Mouse (Mus musculus): Measurements from ENCODE around the gene Elmo1. TPM values are rescaled to one million over a fixed set of nuclear protein-coding genes. Genes with fewer than 3 reads are reported as not detected.

Elmo1 gene
- total and polyA plus RNA-seq, 3 experiments, result 5.2 to 7.6 TPM; not detected in 1

DNA sequence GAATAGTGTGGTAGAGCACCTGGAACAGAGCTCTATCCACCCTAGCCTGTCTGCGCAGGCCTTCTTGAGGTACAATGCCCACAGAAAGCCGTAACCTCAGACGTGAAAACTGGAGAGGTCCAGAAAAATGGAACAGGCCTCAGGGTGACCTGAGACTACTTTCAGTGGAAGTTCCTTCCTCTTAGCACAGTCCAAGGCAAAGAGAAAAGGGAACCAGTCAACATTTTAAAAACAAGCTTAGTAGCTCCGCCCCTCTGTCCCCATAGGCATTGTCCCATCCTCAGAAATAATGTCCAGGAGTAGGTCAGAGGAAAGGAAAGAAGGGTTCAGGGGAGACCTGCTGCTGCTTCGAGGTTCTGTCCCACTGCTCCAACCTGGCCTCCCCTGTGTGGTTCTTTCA is 90.3 kb downstream of the Elmo1 start:
- Histone ChIP-seq H3K27ac (ENCODE audit: control insufficient read depth, low read depth, low read length) (no peak overlapping the region), H3K79me2 (ENCODE audit: control insufficient read depth, insufficient read depth, low read length, poor library complexity) (peaks cover 1% of the 10 kb centered on the region; the same call in 1 of the 2 replicates), H3K9ac (ENCODE audit: control insufficient read depth, low read depth, low read length, poor library complexity, severe bottlenecking) (no peak overlapping the region), H3K4me1 (ENCODE audit: control insufficient read depth in 1 of 2, insufficient read depth in 2 of 2, low read length in 2 of 2) (peaks cover 0 to 9% of the 10 kb centered on the region in 2 experiments; a peak in 3 of 4 replicates), H3K9me3 (replicated peaks; ENCODE audit: insufficient read depth, low read length) (no peaks in the 10 kb centered on the region), H3K4me3 (ENCODE audit: control insufficient read depth in 1 of 2, insufficient read depth in 1 of 2, low read depth in 2 of 2, low read length in 2 of 2) (no peak overlapping the region), H3K27me3 (ENCODE audit: control insufficient read depth in 1 of 2, insufficient read depth in 2 of 2, low read length in 2 of 2) (no peaks in the 10 kb centered on the region), H3K36me3 (ENCODE audit: control insufficient read depth in 1 of 2, insufficient read depth in 2 of 2, low read length in 2 of 2) (no peaks in the 10 kb centered on the region; a peak in 1 of 4 replicates)
- peak; percentile 21 for DNase-seq (ENCODE audit: low read depth, low spot score)
- TF ChIP-seq TAL1 (IDR thresholded peaks at IDR 0.05; ENCODE audit: low read length) (no peak), KAT2A (conservative IDR thresholded peaks at IDR 0.05; ENCODE audit: low read depth, low read length) (no peak), CHD2 (IDR thresholded peaks at IDR 0.05; ENCODE audit: low read length) (no peak), ZKSCAN1 (IDR thresholded peaks at IDR 0.05; ENCODE audit: low read depth, low read length) (no peak), SMC3 (IDR thresholded peaks at IDR 0.05; ENCODE audit: low read depth, low read length) (no peak), MAX (IDR thresholded peaks at IDR 0.05; ENCODE audit: low read length) (no peak), MYB (IDR thresholded peaks at IDR 0.05; ENCODE audit: low read depth, low read length) (no peak), JUND (IDR thresholded peaks at IDR 0.05; ENCODE audit: low read depth, low read length) (no peak), SIN3A (IDR thresholded peaks at IDR 0.05; ENCODE audit: low read length) (no peak), ZC3H11A (IDR thresholded peaks at IDR 0.05; ENCODE audit: low read depth, low read length) (no peak), USF2 (IDR thresholded peaks at IDR 0.05; ENCODE audit: borderline replicate concordance in 1 of 2, insufficient read depth in 1 of 2, low read depth in 1 of 2, low read length in 2 of 2) (no peak), ZMIZ1 (IDR thresholded peaks at IDR 0.05; ENCODE audit: low read depth, low read length) (no peak), GABPA (IDR thresholded peaks at IDR 0.05; ENCODE audit: low read depth, low read length) (no peak), ETS1 (IDR thresholded peaks at IDR 0.05; ENCODE audit: low read depth, low read length) (no peak), RAD21 (IDR thresholded peaks at IDR 0.05; ENCODE audit: low read depth, low read length) (no peak), MEF2A (IDR thresholded peaks at IDR 0.05; ENCODE audit: extremely low read depth, insufficient replicate concordance, low read depth, low read length, poor library complexity, severe bottlenecking) (no peak)

DNA sequence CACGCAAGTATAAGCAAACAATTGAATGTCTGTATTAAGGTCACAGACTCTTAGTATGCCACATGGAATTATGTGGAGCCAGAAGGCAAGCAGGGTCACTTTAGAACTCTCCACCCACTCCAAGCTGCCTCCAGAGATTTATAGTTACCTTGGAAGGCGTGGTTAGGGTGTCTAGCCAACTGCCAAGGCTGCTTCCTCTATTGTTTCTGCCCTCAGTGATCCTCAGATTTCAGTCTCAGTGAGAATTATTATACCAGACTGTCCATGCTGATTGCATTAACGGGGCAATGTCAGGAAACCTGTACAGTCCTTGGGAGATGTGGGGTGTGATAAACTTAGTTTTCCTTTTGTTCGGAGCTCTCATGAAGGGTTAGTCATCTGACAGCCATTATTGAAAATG is 90.9 kb downstream of the Elmo1 start:
- peaks cover 3% of the 10 kb centered on the region; the same call in 1 of the 2 replicates for H3K79me2 ChIP-seq (ENCODE audit: control insufficient read depth, insufficient read depth, low read length, poor library complexity)
- H3K27ac ChIP-seq (ENCODE audit: control insufficient read depth, low read depth, low read length), result no peak overlapping the region
- H3K9ac ChIP-seq (ENCODE audit: control insufficient read depth, low read depth, low read length, poor library complexity, severe bottlenecking), result no peak overlapping the region
- H3K27me3 ChIP-seq (ENCODE audit: control insufficient read depth in 1 of 2, insufficient read depth in 2 of 2, low read length in 2 of 2), result no peaks in the 10 kb centered on the region
- H3K4me3 ChIP-seq (ENCODE audit: control insufficient read depth in 1 of 2, insufficient read depth in 1 of 2, low read depth in 2 of 2, low read length in 2 of 2), result no peak overlapping the region
- H3K36me3 ChIP-seq (ENCODE audit: control insufficient read depth in 1 of 2, insufficient read depth in 2 of 2, low read length in 2 of 2), result peaks cover 0 to 3% of the 10 kb centered on the region in 2 experiments; a peak in 1 of 4 replicates
- DNase-seq (ENCODE audit: low read depth, low spot score), result peak; percentile 42
- TF ChIP-seq POLR2AphosphoS5 (IDR thresholded peaks at IDR 0.05; ENCODE audit: borderline replicate concordance, low read depth, low read length), result no peak
- TF ChIP-seq POLR2A (IDR thresholded peaks at IDR 0.05; ENCODE audit: control insufficient read depth in 1 of 2, insufficient read depth in 1 of 2, low read depth in 1 of 2, low read length in 2 of 2, poor library complexity in 1 of 2), result no peak
- no peak for TF ChIP-seq KAT2A (conservative IDR thresholded peaks at IDR 0.05; ENCODE audit: low read depth, low read length)
- no peak for TF ChIP-seq CHD1 (IDR thresholded peaks at IDR 0.05; ENCODE audit: low read depth, low read length)
- no peak for TF ChIP-seq RCOR1 (IDR thresholded peaks at IDR 0.05; ENCODE audit: low read depth, low read length)
- TF ChIP-seq USF2 (IDR thresholded peaks at IDR 0.05; ENCODE audit: borderline replicate concordance in 1 of 2, insufficient read depth in 1 of 2, low read depth in 1 of 2, low read length in 2 of 2), result no peak
- TF ChIP-seq CTCF (IDR thresholded peaks at IDR 0.05 in 2 of 3, conservative IDR thresholded peaks at IDR 0.05 in 1 of 3; ENCODE audit: control insufficient read depth in 1 of 3, insufficient read depth in 1 of 3, low read depth in 2 of 3, low read length in 3 of 3, poor library complexity in 1 of 3, severe bottlenecking in 1 of 3), result no peak
- TF ChIP-seq ZNF384 (IDR thresholded peaks at IDR 0.05; ENCODE audit: low read depth, low read length), result no peak
- no peak for TF ChIP-seq MYC (IDR thresholded peaks at IDR 0.05; ENCODE audit: low read depth, low read length)
- TF ChIP-seq E2F4 (IDR thresholded peaks at IDR 0.05; ENCODE audit: borderline replicate concordance, low read depth, low read length), result no peak
- TF ChIP-seq ZC3H11A (IDR thresholded peaks at IDR 0.05; ENCODE audit: low read depth, low read length), result no peak
- no peak for TF ChIP-seq BHLHE40 (IDR thresholded peaks at IDR 0.05; ENCODE audit: borderline replicate concordance, low read depth, low read length)
- H3K9me3 ChIP-seq (replicated peaks; ENCODE audit: insufficient read depth, low read length), result no peaks in the 10 kb centered on the region
- H3K4me1 ChIP-seq (ENCODE audit: control insufficient read depth in 1 of 2, insufficient read depth in 2 of 2, low read length in 2 of 2), result peaks cover 0 to 9% of the 10 kb centered on the region in 2 experiments; a peak in 3 of 4 replicates
